Mouse (Mus musculus): ENCODE measurements around the gene Gm9936.

Gene Gm9936

DNA sequence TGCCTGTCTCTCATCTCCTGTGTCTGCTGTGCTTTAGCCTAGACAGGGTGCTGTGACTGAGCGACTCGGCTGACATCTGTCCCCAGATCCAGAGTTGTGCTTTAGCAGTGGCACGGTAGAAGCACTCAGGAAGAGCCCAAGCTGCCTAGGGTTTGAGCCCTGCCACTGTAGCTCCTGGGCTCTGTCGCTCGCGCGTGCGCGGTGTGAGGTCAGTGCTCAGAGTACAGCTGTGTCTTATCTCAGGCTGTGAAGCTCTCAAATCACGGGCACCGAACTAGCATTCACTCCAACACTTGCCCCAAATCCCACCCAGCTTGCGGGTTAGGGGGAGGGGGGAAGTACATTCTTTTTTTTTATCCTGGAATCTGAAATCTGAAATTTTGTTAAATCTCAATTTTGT lies 21.6 kb downstream of the Gm9936 start:
- no peak for ATAC-seq (ENCODE audit: low TSS enrichment)

DNA sequence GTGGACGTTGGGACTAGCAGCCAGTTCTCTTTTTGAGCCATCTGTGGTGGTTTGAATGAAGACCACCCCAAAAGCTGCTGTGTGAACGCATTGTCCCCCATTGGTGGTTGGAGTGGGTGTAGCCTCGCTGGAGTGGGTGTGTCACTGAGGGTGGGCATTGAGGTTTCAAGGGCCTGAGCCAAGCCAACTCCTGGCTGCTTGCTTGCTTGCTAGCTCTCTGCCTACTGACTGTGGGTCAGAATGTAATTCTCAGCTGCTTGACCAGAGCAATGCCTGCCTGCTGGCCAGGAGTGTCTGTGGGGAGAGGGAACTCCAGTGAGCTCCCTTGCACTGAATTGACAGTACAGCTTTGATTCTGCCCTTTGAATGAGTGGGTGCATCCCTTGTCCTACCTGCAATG lies 28.7 kb downstream of the Gm9936 start:
- ATAC-seq (ENCODE audit: low TSS enrichment) = no peak

DNA sequence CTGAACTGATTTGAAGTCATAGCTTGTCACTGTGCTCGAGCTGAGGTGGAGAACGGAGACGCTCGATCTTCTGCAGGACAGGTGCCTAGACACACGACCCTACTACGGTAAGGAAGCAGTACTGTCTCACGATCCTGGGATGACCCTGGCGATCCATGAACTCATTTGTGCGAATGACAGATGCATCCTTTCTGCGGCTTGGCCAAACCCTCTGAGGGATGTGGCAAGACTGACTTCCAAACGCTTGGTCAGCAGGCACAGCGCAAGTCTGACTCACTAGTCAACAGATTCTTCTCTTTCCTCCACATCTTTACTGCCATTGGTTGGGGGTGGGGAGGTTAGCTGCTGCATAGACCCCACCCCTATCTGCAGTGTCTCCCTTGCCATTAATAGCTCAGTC lies 31.1 kb downstream of the Gm9936 start:
- no peak for ATAC-seq (ENCODE audit: low TSS enrichment)

DNA sequence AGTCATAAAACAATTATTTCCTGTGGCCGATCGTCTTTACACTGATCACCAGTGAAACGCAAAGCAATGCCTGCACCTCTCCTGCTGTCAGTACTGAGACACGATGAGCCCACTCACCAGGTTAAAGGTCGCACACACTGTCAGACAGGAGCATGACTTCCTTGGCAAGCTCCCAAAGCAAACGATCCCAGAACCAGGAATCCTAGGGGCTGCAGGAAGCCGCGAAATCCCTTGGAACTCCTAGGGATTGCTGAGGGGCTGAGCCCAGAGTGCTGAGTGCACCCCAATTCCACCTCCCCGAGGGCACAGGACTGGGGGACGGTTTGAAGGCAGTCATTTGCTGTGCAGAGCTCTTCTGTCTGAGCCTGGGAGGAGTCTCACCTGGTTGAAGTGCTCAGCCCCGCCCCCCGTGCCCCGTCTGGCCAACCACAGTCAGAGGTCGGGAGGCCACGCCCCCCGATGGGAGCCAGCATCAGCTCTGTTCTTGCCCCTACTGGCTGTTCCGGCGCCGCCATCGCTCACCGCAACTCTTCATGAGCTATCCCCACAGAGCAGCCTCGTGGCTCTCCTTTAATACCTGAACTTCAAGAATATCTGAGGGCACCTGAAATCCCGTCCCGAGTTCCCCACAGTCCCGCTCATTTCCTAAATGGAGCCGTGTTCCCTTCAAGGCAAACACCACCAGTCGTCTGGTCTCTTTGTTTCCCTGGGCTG lies 32.3 kb downstream of the Gm9936 start:
- ATAC-seq (ENCODE audit: low TSS enrichment) = peak; percentile 70; the same call in 1 of the 2 replicates

DNA sequence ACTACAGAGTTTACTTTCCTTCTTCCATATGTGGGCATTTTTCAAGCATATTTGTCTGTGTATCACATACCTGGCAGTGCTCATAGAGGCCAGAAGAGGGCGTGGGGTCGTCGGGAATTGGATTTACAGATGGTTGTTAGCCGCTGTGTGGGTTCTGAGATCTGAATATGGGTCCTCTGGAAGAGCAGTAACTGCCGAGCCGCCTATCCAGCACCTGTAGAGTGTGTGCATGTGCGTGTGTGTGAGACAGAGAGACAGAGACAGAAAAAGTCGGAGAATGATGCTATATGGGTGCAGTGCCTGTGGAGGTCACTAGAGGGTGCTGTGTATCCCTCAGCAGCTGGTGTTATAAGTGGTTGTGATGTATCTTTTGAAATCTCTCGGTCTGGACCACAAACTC lies 34.3 kb downstream of the Gm9936 start:
- ATAC-seq (ENCODE audit: low TSS enrichment) = peak; percentile 22; the same call in 1 of the 2 replicates

- ATAC-seq (ENCODE audit: low TSS enrichment) = peak; percentile 82
Observed at GRCm38 (mm10) chr5:114822796-114823688, 35.4 kb downstream of the Gm9936 start, which contains the start of gene 1500011B03Rik. Gene 1500011B03Rik, minus strand, starts transcription at chr5:114823468.

DNA sequence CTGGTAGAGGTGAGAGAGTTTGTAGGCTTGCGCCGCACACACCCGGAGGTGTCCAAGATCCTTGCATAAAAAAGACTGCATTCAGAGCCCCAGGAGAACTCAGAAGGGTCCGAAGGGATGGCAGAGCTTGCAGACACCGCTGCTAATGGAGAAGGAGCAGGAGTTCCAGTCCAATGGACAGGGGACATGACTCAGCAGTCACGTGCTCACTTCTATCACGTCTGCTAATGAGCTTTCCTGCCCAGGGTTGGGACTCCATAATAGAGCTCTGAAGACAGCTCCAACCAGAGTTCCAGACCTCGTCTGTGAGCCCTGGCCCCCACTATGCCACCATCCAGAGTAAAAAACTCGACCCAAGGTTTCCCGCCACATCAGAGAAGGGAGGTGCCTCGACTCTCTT lies 40.4 kb downstream of the Gm9936 start:
- no peak for ATAC-seq (ENCODE audit: low TSS enrichment)

- no peak for ATAC-seq (ENCODE audit: low TSS enrichment)
Observed at GRCm38 (mm10) chr5:114816599-114816998, 41.9 kb downstream of the Gm9936 start.

- ATAC-seq (ENCODE audit: low TSS enrichment) = peak; percentile 96
Observed at GRCm38 (mm10) chr5:114813525-114814181, 44.8 kb downstream of the Gm9936 start.

DNA sequence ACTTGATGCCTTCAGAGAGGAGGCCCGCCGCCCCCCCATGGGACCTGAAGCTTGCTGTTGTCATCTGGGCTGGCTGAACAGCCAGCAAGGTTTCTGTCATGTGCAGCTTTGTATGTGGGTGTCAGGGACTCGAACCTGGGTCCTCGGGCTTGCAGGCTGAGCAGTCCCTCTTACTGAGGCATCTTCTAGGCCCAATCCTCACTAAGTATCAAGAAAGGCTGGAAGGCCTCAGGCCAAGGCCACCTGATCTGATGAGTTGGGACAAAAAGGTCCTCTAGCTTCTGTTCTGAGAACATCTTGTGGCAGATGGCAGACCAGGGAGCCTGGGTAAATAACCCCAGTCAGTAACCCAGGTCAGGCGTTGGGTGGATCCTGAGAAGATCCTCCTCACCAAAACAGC lies 48.7 kb downstream of the Gm9936 start:
- no peak for ATAC-seq (ENCODE audit: low TSS enrichment)

- no peak for ATAC-seq (ENCODE audit: low TSS enrichment)
Observed at GRCm38 (mm10) chr5:114809181-114809756, 49.2 kb downstream of the Gm9936 start.

GRCm38 (mm10) chr5:114808385-114808784 lies 50.1 kb downstream of the Gm9936 start:
- no peak for ATAC-seq (ENCODE audit: low TSS enrichment)

- no peak for ATAC-seq (ENCODE audit: low TSS enrichment)
Observed at GRCm38 (mm10) chr5:114807893-114808292, 50.6 kb downstream of the Gm9936 start.

GRCm38 (mm10) chr5:114807468-114807867 lies 51.0 kb downstream of the Gm9936 start:
- no peak for ATAC-seq (ENCODE audit: low TSS enrichment)

GRCm38 (mm10) chr5:114807063-114807462 lies 51.4 kb downstream of the Gm9936 start:
- no peak for ATAC-seq (ENCODE audit: low TSS enrichment)

GRCm38 (mm10) chr5:114806636-114807035 lies 51.8 kb downstream of the Gm9936 start:
- no peak for ATAC-seq (ENCODE audit: low TSS enrichment)

All from frontal cortex, adult (tissue).